Mouse (Mus musculus) embryo, embryonic 10.5 days (tissue): ENCODE results near the gene Daw1.
A peak's percentile ranks its signal among the peaks of the same experiment; 100 is the strongest.

Source experiments
- DNase-seq: peaks from one replicate; pipeline ENCODE4 v3.0.0-alpha.2; 2015; ENCODE audit warnings: low spot score

The Daw1 gene

GRCm38 (mm10) chr1:83187154-83187553, 27.6 kb downstream of the Daw1 start:
- peak; percentile 63 for DNase-seq

- no peak for DNase-seq
Measured at GRCm38 (mm10) chr1:83209981-83210380, 50.4 kb downstream of the Daw1 start.

- peak; percentile 42 for DNase-seq
Measured at GRCm38 (mm10) chr1:83218260-83218659, 58.7 kb downstream of the Daw1 start.

- peak; percentile 34 for DNase-seq
Measured at GRCm38 (mm10) chr1:83223072-83223471, 63.5 kb downstream of the Daw1 start.

GRCm38 (mm10) chr1:83224423-83224960, 64.9 kb downstream of the Daw1 start:
- no peak for DNase-seq

- no peak for DNase-seq
Measured at GRCm38 (mm10) chr1:83227946-83228345, 68.4 kb downstream of the Daw1 start.

- no peak for DNase-seq
Measured at GRCm38 (mm10) chr1:83248235-83248746, 88.7 kb downstream of the Daw1 start.

GRCm38 (mm10) chr1:83251746-83252145, 92.2 kb downstream of the Daw1 start:
- DNase-seq, result no peak
